Mouse (Mus musculus) kidney, adult 8-10 months (tissue): ENCODE measurements around the gene Keap1.
A peak's percentile ranks its signal among the peaks of the same experiment; 100 is the strongest.
"Not testable (repeated sequence)": the region's sequence is repeated elsewhere in the genome, so short reads cannot be mapped to it uniquely, and the experiment has no call there.

Source experiments
- DNase-seq, 2 experiments: peaks; one replicate each; pipeline ENCODE4 v3.0.0; 2022

The Keap1 gene

DNA sequence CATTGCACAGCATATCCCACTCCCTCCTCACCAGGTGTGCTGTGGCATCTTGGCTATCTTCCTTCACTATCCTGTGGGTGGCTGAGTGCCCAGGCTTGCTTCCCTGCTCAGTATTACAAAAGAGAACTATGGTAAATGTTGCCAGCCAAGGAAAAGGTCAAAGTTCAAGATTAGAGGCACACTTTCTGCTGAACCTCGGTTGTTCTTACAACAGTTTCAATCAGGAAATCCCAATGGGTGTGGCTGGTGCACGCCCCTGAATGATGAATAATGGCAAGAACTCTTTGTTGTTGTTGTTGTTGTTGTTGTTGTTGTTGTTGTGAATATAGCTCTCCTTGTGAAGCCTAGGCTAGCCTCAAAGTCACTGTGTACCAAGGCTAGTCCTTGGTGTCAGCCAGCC lies 22.7 kb upstream of the Keap1 start:
- no peak for DNase-seq

DNA sequence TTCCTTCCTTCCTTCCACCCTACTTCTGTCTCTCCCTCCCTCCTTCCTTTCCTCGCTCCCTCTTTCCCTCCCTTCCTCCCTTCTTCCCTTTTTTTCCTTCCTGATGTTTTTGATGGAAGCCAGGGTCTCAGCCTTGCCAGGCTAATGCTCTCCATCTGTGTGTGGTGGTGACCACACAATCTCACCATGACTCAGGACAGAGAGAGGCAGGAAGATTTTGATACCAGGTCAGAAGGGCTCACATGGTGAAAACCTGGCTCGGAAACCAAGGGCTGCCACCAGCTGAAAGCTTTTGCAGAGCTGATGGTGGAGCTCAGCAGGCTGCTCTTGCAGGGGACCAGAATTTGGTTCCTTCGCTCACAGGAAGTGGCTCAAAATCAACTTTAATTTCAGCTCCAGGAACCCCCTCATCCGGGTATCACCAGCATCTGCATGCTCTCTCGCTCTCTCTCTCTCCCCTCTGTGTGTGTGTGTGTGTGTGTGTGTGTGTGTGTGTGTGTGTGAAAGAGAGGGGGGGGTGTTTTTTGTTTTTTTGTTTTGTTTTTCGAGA lies 21.4 kb upstream of the Keap1 start:
- DNase-seq, result no peak

DNA sequence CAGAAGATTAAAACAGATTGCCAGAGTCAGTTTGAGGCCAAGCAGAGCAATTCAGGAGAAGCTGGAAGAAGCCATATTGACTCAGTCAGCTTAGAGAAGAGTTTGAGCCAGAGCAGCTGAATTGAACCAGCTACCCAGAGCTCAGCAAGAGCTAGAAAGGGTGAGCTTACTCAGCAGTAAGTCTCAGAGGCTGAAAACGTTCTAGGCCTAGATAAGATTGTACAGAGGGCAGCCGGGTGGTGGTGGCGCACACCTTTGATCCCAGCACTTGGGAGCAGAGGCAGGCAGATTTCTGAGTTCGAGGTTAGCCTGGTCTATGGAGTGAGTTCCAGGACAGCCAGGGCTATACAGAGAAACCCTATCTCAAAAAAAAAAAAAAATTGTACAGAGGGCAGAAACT lies 17.2 kb upstream of the Keap1 start:
- not testable (repeated sequence) for DNase-seq

DNA sequence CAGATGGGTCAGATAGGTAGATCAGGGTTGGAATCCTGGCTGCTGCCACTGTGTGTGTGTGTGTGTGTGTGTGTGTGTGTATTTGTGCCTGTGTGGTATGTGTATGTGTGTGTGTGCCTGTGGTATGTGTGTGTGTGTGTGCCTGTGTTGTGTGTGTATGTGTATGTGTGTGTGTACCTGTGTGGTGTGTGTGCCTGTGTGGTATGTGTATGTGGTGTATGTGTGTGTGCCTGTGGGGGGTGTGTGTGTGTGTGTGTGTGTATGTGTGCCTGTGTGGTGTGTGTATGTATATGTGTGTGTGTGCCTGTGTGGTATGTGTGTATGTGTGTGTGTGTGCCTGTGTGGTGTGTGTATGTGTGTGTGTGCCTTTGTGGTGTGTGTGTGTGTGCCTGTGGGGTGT lies 15.5 kb upstream of the Keap1 start:
- no peak for DNase-seq

DNA sequence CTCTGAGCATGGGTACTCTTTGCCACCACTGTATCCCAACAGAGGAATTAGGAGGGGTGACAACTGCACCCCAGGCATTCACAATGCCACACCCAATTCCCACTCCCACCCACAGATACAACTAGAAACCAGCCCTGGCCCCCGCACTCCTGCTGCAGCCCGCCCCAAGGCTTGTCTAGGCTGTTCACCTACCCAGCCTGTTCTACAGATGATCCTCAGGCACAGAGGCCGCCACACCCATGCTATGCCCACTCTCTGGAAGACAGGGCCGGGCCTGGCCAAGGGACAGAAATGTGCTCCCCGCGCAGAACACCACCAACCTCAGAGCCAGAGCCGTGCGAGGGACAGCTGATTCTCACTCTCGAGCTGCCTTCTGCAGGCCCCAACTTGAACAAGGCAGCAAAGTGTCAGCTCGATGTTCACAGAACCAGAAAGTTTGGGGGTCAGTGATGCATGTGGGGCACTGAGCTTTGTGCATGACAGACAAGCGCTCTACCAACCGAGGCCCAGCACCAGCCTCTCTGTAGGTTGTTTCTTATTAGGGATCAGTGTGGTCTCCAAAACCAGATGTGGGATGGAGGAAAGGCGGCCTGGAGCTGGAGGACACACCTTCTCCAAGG lies 12.1 kb upstream of the Keap1 start:
- DNase-seq, result no peak

DNA sequence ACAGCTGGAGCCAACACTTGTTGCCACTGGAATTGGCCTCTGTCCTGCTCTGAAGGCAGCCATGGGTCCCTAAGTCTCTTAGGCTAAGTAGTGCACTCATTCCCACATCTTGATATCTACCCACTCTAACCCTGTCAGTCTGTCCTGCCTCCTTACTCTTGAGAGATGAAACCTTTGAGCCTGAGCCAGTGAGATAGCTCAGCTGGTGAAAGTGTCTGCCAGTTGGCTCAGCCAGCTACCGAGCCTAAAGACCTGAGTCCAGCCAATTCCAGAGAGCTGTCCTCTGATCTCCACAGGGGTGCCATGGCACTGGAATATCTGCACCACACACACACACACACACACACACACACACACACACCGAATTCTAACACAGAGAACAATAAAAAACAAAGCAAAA lies 11.3 kb upstream of the Keap1 start:
- DNase-seq, result no peak

DNA sequence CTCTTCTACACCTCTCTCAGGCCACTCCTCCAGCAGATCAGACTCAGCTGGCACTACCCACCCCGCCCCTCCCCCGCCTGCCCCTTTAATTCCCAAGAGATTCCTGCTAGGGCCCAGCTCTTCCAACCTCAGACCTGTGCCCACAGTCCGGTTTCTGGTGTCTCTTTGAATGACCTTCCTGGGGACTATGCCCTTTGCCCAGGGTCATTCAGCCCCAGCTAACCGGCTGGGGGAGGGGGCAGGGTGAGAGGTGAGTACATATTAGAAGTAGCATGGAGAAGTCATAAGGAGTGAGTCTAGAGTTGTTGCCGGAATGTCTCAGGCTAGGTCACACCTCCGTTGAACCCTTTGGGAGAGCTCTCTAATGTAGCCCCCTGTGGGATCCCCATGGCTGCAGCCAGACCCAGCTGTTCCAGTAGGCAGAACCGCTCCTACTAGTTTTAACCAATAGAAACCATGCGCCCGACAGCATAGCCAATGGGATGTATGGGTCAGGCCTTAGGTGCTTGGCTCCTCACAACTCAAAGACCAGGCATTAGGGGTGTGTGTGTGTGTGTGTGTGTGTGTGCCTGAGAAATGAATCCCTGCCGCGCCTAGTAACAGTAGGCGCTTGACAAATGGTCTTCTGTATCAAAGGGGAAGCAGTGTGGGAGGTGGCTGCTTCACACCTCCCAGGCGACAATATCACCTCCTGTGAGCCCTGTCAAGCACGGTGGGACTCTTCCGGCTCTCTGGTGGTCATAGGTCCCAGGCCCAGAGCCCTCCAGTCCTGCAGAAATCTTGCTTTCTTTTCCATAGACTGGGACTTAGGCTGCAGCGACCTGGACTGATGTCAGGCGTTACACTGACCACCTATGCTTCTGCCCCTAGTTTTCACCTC lies 10.7 kb upstream of the Keap1 start:
- DNase-seq, result no peak

DNA sequence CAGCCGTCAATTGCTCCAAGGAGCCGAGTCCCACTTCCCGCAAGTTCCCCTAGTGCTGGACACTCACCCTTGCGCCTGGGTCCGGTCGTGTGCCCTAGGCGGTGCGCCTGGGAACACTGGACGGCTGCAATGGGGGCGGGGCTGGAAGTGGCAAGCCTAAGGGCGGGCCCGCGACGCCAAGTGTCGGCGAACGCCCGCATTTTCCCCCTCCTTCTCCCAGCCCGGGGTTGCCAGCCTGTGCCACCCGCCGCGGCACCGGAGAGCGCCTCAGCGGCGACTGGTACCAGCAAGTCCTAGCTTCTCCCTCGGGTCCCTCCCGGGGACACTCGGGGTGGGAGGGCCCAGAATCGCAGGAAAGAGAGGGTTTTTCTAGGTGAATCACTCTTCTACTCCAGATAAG lies 9.2 kb upstream of the Keap1 start, which contains the start of gene S1pr5:
Gene S1pr5, minus strand, starts transcription at position 118 of the 400 bp plus-strand sequence.
- peak; percentile 53 to 56 for DNase-seq

DNA sequence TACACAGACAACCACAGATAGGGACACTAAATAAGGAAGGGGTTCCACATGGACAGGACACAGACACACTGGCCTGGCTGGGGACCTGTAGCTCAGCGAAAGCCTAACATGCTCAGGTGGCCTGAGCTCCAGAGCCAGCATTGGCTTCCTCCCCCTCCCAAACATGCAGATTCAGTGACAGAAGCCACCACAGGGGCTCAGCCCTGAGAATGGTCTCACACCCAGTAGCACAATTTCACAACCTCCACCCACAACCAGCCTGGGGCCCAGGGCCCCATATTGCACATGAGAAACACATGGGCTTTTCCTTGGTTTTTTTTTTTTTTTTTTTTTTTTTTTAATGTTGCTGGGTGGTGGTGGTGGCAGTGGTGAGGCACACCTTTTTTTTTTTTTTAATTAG lies 7.2 kb upstream of the Keap1 start:
- no peak for DNase-seq

DNA sequence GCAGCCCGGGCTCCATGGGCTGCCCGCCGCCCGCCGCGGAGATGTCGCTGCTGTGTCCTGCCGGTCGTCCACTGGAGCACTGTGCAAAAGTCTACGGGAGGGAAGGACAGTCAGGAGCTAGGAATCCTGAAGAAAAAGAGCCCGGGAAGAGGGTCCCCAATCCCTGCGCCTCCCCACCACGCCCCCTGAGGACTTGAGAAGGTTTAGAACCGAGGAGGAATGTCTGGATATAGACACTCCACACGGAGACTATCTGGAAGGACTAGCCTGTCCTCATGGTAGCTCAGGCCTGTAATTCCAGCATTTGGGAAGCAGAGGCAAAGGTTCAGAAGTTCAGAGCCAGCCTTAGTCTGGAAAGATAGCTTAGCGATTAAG lies 5.9 kb upstream of the Keap1 start:
- no peak for DNase-seq

DNA sequence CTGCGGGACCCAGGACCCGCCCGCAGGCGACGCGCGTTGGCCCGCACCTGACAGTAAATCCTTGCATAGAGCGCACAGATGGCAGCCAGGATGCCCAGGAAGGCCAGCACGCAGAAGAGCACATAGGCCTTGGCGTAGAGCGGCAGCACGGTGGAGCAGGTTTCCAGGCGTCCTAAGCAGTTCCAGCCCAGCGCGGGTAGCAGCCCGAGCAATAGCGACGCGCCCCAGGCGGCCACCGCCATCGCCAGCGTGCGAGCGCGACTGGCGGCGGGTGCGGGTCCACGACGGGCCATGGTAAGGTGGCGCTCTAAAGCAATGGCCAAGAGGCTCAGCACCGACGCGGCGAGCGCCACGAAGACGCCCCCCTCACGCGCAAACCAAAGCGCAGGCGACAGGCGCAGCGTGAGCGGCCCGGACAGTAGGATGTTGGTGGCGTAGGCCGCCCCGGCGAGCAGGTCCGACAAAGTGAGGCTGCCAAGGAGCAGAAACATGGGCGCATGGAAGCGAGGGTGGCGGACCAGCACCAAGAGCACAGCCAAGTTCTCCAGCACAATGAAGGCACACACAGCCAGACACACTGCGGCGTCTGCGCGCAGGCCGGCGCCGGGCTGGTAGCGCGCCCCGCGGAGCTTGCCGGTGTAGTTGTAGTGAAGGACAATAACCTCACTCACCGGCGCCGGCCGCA lies 5.4 kb upstream of the Keap1 start:
- DNase-seq, result no peak

DNA sequence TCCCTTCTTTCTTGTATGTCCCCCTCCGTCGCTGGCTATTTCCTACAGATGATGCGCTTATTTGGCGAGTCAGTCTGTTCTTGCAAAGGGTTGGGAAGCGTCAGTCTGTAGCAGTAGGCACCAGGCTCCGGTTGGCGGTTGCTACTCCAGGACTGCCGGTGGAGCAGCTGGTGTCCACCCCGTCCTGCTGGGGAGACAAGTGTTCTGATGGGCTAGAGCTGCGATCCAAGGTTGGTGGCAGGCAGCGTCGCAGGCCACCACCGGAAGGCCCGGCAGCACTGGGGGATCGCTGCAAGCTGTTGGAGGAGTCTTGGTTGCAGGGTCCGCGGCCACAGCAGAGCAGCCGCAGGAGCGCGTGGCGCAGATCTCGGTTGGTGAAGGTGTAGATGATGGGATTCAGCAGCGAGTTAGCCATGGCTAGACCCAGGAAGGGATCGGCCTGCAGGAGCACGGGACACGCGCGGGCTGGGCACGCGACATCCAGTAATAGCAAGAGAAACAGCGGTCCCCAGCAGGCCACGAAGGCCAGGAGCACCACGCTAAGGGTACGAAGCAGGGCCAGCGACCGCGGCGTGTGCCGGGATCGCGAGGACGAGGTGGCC lies 4.8 kb upstream of the Keap1 start:
- no peak for DNase-seq

DNA sequence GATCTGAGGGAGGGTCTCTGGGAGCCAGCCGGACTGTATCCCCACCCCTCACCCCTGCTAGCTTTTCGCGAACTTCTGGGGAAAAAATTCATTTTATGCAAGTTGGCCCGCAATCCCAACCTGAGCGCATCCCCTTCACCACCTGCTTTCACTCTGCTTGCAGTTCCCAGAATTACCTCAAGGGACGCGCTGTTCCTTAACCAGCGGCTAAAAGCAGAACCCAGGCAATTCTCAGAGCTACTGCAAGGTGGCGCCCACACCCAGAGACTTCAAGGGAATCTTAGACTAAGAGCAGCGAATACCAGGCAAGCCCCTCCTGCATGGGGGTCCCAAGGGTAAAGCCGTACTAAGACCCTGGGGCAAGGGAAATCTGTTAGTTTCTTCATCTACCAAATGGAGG lies 2.2 kb upstream of the Keap1 start:
- DNase-seq, result peak; percentile 76 to 92

DNA sequence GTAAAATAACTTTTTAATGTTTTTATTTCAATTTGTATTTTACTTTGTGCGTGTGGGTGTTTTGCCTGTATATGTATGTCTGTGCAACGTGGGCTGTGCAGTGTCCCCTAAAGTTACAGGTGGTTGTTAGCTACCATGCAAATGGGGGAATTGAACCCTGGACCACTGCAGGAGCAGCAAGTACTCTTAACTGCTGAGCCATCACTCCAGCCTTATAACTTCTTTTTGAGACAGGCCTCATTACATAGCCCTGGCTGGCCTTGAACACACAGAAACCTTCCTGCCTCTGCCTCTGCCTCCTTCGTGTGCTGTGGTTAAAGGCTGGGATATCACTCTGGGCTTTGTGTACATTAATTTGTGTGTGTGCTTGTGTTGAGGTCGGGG lies 296 bp upstream of the Keap1 start:
- DNase-seq, result no peak

DNA sequence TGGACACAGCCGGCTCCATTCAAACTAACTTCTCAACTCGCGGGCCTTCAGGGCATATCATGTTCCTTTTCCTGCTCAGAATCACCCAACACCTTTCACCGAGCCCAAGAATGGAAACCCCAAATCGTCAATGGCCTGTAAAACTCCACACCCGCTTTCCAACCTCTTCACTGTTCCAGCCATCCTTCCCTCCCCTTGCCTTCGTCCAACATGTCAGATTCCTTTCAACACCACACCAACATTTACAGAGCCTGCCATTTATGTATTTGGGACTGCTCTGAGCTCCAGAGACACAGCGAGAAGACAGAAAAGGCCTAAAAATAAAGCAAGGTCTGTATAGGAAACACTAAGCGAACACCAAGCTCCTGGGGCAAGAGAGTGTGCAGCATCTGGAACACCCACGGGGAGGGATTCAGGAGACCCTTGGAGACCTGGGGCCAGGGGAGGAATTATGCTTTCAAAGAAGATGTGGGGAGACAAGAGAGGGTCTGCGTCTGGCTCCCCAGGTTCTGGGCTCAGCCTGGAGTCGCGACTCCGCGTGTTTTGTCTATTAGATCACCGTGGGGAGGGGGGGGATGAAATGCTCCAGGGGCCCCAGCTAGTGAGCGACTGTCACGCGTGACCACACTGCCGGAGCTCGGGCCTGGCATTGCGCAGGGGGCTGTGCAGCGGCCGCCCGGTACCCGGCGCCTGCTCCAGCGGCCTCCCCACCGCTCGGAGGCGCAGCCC lies 993 bp downstream of the Keap1 start:
- DNase-seq, result peak in 1 of 2 experiments; percentile 31

DNA sequence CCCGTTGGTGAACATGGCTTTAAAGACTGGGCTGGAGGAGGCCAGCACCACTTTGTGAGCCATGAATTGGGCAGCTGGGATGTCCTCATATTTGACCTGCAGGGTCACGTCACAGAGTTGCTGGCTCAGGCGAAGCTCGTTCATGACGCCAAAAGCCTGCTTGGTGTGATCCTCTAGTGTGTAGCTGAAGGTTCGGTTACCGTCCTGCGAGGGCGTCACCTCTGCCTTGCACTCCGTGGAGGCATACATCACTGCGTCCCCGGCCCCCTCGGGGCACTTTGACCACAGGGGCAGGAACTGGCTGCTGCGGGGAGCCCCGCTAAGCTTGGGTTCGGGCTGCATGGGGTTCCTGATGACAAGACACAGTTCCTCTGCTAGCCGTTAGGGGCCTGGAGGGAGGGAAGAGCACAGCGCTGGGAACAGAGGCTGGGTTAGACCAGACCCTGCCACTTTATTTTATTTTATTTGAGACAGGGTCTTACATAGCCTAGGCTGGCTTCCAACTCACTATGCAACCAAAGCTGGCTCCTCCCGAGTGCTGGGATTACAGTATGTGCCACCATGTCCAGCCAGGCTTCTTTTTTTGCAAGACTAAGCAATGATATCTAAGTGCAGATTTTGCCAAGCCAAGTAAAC lies 1.7 kb downstream of the Keap1 start:
- DNase-seq, result no peak

DNA sequence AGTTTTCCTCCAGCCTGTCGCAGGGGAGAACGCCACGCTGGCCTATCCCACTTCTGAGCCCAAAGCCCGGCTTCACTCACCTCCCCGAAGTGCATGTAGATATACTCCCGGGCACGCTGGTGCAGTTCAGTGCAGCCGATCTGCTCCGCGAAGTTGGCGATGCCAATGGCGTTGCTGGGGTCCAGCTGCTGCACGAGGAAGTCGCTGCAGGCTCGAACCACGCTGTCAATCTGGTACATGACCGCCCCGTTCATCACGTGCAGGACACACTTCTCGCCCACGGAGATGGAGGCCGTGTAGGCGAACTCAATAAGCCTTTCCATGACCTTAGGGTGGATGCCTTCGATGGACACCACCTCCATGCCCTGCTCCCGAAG lies 2.2 kb downstream of the Keap1 start:
- no peak for DNase-seq

DNA sequence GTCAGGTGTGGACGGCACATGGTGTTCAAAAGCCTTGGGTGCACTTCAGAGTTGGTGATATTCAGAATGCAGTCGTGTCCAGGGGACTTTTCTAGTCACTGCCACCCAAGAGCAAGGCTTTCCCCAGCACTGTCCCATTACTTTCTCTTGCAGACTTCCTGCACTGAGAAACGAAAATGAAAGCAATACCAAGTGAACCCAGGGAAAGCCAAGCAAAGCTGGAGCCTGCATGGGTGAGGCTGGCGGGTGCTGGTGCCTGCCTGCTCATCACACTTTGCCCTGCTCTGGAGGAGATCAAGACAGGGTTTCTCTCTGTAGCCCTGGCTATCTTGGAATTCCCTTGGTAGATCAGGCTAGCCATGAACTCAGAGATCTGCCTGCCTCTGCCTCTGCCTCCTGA lies 3.8 kb downstream of the Keap1 start:
- DNase-seq, result no peak

DNA sequence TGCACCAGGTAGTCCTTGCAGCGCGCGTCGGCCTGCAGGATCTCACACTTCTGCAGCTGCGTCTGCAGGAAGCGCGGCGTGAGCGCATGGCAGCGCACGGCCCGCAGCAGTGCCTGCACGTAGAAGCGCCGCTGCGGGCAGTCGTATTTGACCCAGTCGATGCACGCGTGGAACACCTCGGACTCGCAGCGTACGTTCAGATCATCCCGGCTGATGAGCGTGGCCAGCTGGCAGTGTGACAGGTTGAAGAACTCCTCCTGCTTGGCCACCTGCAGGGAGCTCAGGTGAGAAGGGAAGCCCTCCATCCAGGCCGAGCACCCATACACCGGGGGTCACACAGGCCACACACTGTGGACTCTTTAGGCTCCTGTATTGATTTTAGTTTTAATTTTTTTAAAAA lies 5.4 kb downstream of the Keap1 start:
- DNase-seq, result no peak

DNA sequence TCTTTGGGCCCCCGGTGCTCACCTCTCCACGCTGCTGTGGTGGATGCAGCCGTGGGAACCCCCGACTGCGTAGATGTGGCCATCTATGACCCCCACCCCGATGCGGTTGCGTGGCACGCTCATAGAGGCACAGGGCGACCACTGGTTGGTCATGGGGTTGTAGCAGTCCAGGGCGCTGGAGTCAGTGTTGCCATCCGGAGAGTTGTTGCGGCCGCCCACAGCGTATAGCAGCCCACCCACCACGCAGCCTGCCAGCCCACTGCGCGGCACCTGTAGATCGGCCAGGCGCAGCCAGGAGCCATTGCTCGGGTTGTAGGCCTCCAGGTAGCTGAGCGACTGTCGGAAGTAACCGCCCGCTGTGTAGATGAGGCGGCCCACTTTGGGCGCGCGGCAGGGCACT lies 5.8 kb downstream of the Keap1 start:
- no peak for DNase-seq

DNA sequence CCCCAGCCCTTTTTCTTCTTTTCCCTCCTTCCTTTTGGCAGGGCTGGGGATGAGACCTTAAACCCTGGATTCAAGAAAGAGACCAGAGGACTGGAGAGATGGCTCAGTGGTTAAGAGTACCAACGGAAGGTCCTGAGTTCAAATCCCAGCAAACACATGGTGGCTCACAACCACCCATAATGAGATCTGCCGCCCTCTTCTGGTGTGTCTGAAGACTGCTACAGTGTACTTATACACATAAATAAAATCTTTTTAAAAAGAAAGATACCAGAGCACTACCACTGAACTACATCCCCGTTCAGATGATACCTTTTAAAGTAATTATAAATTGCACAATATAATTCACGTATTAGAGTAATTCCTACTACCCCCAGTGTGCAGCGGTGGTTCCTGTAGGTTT lies 6.3 kb downstream of the Keap1 start:
- no peak for DNase-seq

DNA sequence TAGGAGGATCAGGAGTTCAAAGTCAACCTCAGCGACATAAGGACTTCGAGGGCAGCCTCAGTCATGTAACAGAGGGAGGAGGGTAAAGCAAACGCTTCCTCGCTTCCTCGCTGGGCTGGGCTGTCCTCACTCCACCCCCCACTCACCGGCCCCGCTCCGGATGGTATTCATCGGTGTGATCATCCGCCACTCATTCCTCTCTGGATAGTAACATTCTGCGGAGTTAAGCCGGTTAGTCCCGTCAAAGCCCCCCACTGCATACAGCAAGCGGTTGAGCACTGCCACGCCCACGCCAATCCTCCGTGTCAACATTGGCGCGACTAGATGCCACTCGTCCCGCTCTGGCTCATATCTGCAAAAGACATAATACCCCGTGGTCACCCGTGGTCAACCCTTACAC lies 7.6 kb downstream of the Keap1 start:
- no peak for DNase-seq
